Mouse (Mus musculus) cerebellum, adult 11-12 months (tissue): Measurements from ENCODE around the gene Sgk1.
A peak's percentile ranks its signal among the peaks of the same experiment; 100 is the strongest.

Source experiments
- DNase-seq: peaks from one replicate; pipeline ENCODE4 v3.0.0; 2022

Gene Sgk1

DNA sequence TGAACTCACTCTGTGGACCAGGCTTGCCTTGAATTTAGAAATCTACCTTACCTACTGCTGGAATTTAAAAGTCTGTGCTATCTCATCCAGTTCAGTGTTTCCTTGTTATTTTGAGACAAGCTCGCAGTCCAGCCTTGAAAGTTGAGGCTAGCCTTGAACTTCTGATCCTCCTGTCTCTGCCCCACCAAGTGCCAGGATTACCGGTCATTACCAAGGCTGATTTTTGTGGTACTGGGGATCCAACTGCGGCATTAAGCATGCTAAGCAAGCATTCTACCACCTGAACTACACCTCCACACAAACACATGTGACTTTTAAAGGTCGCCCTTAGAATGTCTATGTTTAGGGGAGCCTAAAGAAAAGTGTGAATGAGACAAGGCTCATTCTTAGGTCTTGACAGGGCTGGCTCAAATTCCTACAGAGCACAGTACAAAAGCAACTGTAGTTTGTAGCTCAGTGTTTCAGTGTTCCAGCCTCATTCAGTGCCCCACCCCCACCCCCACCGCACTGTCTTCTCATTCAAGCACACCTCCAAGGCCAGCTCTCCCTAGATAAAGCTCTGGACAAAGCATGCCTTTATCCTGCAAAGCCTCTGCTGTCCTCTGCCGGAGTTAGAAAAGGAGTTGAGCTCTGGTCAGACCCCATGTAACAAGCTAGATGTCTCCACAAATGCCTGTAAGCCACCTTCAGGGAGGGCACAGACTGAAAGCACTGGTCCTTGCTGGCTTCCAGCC lies 36.2 kb downstream of the Sgk1 start:
- no peak for DNase-seq

DNA sequence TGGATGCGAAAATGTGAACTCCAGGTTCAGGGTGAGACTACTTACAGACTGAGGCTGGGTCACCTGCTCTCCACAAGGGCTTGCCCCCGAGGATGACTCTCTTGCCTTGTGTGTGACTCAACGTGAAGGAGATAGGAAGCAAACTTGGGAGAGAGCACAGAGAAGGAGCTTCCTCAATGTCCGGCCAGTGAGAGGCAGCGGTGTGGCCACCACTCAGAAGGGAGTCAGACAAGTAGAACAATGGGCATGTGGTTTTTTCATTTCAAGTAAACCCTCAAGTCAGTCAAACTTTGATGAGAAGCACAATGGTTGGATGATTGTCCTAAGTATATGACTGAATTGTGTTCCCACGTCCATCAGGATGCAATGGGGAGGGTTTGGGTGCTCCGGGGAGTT lies 36.8 kb downstream of the Sgk1 start:
- DNase-seq = no peak

DNA sequence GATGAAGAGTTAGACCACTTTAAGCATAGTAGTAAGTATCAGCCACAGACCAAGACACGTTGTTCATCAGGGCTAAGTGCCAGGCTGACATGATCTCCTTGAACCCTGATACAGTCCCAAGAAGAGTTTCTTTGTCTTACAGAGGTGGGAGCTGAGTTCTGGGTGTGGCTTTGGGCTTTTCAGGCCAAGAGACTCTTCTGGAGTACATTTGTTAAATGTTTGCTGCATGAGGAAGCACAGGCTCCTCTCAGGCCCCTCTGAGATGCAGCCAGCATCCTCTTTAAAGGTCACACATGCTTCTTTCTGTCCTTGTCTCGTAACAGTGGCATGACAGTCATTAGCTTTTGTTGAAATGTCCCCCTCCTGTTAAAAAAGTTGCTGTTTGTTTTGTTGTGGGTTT lies 38.6 kb downstream of the Sgk1 start:
- DNase-seq = no peak

DNA sequence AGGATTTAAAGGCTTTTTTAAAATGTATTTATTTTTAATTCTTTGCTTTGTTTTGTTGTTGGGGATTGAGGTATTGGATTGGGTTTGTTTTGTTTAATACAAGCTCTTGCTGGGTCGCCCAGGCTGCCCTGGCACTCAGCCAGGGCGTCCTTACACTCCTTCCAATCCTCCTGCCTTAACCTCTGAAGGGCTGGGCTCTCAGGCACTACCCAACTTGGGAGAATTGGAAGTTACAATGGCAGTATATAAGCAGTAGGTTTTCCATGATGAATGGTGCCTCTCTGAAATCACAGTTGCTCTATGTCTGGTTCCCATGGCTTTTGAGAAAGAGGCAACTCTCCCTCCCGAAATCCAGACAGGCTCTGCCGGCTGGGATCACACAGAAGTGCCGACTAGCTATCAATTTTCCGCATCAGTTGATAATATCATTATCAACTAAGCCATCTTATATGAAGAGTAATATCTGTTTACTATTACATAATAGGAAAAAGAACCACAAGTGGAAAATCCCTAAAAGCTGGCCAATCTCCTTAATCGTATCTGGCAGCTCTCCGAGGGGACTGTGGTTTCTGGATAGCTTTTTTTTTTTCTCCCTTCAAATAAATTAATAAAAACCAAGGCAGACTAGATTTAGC lies 40.8 kb downstream of the Sgk1 start:
- peak; percentile 44 for DNase-seq

DNA sequence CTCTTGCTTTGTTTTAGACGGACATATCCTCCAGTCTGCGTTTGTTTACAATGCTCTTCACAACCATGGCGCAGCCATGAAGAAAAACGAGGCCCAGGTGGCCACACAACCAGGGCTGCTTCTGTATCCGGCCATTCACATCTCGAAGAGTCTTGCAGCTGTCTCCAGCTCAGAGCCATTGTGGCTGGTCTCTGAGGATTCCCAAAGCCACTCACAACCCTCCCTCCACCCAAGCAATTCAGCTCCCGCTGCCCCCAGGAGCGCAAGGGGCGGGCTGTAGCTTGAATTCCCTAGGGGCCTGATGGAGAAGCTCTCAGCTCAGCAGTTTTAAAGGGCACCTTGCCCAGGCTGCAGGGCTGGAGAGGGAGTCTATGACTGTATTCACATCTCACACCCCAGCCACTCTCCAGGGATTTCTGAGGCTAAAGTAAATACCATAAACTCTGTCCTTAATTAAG lies 41.5 kb downstream of the Sgk1 start:
- DNase-seq = peak; percentile 36

DNA sequence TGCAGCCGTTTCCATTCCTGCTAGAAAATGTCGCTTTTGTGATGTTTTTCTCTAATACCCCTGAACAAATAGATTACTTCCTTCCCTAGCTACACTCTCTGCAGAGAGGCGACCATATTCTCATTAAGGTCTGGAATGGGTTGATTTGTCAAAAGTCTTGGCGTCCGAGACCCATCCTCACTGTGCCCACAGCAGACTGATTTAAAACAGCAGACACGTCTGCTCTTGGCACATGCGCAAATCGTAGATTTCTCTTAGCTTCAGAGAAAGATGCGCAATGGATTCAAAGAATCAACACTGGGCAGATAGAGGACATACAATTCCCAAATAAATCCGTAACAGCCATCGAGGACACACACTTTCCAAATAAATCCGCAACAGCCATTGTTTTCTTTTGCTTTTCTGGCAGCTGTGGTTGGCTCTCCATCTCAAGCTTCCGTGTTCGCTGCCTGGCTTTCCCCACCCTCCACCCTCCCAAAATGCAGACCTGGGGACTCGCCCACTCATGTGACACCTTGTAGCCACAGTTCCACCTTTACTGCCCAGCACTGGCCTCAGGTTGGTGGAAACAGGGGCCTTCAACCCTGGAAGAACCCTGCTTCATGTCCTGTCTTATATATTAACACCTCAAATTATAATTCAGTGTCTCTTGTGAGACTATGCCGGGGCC lies 42.2 kb downstream of the Sgk1 start:
- no peak for DNase-seq

DNA sequence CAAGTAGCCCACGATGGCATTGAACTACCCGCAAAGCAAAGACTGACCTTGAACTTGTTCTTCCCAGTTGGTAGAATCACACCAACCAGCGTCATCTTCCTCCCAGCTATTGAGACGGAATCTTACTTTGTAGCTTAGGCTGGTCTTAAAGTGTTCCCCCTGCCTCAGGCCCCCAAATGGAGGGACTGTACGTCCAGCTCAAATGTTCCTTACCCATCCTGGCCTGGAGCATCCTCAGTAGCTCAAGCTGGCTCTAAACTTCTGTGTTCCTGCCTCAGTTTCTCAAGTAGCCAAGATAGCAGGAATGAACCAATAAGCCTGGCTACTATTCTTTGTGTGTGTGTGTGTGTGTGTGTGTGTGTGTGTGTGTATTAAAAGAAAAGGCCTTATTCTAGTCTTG lies 45.0 kb downstream of the Sgk1 start:
- no peak for DNase-seq

DNA sequence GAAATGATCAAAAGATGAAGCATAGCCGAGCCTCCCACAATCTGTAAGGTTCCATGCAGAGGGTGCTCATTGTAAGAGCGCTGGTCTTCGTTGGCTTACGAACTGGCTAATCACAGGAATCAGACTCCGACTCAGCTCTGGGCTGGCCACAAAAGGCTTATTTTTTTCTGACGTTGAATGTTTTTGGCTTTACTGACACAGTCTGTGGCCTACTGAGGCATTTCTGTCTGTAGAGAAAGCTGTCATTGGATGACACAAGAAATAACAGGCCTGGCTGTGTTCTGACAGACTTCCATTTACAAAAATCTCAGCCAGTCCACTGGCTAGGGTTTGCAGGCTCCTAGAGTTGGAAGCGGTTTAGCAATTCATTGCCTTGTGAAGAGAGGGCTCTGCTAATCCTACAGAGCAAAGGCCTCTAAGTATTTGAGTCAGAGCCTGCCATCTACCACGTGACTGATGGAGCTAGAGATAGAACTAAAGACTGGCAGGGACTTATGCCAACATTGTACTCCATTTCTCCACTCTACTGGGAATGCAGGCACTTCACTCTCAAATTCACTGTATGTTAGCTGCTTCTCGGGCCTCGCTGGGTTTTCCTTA lies 48.9 kb downstream of the Sgk1 start:
- DNase-seq = no peak

DNA sequence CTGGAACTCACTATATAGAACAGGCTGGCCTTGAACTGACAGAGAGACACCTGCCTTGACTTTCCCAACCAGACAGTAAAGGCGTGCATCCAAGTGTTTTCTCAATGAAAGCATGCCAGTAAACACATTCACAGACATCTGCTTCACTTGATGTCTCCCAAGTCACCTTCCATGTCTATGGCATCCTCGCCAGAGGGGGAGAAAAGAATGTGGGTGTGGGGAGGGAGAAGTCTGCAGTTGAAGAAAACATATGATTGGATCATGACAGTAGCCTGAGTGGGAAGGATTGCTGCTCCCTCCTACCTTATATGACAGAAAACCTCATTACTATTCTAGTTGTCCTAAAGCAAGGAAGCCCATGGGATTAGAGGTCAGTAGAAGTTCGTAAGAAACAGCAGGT lies 50.8 kb downstream of the Sgk1 start:
- no peak for DNase-seq

DNA sequence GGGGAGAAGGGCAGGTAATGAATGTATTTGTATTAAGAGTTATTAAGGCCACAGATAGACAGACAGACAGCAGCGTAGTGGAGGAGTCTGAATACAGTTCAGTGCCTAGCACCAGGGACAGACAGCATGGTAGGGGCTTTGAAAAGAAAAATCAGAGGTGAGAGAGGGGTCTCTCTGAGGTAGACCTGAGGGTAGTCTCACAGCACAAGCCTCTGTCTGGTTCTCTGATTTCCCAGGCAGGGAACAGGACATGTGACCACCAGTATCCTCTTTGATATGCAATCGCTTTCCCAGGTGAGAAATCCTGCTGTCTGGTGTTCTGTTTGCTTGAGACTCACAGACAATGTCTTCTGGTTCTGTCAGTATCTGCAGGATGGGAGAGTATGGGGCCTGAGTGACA lies 52.8 kb downstream of the Sgk1 start:
- no peak for DNase-seq

DNA sequence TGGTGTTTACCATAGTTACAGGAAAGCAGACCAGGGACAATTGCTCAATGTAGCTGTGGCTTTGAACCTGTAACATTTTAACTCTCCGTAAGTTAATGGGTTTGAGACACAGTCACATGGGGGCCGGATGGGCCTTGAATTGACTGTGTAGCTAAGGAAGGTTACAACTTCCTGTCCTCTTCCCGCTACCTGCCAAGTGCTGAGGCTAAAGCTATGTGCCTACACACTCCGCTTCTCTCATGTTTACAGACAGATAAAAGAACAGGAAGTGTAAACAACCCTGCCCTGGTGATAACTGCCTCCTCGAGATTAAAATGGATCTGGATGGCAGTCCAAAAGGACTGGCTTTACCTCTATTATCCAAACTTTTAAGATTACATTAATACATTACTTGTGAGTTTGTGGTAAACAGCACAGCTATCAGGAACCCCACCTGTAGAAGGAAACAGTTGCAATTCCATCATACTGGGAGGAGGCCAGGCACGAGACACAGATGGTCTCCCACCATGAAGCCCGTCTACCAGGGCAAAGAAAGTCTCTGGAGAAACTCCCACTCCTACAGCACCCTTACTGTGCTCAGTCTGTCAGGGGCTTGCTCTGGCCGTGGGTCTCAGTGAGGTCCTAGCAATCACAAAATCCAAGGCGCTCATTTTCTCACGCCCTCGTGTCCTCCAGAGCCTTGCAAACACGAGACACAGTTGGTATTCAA lies 54.7 kb downstream of the Sgk1 start:
- DNase-seq = peak; percentile 51

DNA sequence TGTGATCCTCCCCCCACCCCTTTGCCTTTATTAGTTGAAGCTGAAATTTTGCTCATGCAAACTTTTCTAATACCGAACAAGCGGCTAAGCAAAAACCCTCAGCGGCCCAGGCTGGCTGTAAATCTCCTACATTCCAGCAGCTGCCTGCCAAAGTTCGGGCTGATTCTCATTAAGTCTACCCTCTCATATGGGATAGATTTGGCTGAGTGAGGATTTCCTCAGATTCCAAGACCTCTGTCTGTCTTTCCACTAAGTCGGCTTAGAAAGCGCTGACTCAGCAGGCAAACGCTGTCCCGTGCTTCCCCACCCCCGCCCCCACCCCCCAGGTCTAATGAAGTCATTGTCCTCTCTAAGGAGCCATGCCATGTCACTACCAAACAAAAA lies 55.2 kb downstream of the Sgk1 start:
- DNase-seq = no peak

DNA sequence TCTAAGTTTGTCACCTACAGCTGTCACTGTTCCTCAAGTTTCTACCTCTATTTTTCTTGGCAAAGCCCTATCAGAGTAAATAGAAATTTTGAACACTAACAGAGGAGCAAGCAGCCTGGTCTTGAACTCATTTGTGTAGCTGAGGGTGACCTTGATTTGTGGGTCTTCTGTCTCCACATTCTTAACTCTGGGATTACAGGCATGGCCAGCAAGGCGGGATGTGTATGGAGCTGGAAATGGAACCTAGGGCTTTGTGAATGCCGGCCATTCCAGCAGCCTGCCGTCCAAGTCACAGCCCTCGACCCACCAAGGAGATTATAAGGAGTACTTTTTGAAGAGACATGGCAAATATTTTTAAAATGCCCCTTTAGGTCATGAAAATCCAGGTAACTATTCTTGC lies 56.2 kb downstream of the Sgk1 start:
- DNase-seq = no peak

DNA sequence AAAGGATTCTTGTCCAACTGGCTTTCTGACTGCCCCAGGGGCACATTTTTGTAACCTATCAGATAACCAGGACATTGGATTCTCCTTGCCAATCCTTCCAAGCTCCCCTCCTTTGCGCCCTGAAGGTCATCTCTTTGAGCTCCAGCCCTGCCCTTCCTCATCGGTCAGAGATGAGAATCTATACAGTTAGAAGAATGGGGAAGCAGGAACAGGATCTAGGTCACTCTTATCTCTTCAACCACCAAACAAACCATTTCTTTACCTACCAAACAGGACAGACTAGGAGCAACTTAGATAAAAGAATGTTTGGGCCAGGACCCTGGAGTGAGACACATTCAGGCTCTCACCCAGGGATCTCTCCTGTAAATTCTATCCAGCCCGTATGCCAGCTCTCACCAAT lies 59.3 kb downstream of the Sgk1 start:
- no peak for DNase-seq

DNA sequence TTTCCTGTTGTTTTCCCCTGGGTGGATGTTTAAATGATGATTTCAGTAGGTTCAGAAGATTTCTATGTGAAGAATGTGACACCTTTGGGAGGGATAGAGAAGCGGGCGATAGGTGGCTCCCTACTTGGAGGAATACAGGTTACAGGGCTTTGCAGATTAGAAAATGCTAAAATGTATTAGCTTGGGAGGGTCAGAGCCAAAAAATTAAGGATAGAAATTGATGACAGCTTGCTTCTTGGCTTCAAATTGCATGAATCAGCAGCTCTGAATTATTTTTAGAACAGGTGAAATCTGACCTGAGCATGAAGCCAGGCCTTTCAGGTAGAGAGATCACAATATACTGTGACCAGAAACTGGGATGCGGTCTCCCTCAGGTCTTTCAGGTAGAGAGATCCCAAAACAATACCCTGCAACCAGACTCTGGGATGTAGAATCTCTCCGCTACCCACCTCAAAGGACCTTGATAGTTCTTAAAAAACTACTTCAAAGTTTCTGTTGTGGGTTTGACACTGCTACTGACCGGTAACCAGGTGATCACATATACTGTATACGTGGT lies 61.2 kb downstream of the Sgk1 start:
- no peak for DNase-seq

DNA sequence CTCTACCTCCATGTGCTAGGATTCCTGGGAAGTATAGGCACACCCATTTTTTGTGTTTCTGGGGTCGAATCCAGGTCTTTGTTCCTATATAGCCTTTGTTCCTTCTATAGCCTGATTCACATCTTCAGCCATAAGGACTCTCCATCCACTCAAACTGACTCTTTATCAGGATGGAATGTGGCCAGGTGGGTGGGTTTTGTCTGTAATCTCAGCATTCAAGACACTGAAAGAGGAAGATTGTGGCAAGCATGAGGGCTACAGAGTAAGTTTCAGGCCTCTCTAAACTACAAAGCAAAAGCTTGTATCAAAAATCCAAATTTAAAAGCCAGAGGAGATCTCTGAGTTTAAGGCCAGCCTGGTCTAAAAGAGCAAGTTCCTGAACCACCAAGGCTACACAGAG lies 63.2 kb downstream of the Sgk1 start:
- DNase-seq = no peak

DNA sequence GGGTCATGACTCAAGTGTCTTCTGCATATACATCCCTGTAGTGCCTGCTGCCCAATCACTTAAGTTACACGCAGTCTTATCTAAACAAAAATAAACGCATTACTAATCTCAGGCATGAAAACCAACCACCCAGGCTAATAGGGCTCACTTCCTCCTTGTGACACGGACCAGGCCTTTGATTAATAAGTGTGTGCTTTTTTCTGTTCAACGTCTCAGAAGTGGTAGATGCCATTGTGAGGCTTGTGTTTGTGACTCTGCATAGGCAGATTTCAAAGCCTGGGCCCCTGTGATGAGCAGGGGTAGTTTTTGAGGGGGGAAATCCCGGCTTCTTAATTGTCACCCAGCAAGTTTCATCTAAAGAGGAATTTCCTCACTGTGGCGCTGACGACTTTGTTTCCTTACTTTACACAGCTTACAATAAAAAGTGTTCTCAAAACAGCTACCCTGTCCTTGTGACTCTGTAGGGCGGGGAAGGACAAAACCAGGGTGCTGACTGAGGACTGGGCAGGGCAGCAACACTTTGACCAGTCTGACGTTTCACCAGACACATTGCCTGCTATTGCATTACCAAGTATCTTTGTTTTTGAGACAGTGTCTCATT lies 64.9 kb downstream of the Sgk1 start:
- DNase-seq = no peak

DNA sequence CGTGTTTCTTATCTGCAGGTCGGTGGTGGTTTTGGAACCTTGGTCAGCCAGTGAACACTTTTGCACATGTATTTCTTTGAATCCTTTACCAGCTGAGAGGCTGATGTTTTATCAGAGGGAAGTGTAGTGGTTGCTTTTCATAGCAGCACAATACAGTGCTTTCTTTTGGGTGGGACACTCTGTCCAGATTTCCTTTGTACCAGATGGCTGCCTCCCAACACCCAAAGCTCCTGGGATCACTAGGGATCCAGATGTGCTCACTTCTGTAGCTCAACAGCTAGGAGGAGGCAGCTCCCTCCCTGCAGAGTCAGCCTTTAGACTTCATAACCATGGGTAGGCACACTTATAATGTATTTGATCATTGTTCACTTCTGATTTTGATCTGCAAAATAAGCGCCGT lies 70.5 kb downstream of the Sgk1 start:
- no peak for DNase-seq

DNA sequence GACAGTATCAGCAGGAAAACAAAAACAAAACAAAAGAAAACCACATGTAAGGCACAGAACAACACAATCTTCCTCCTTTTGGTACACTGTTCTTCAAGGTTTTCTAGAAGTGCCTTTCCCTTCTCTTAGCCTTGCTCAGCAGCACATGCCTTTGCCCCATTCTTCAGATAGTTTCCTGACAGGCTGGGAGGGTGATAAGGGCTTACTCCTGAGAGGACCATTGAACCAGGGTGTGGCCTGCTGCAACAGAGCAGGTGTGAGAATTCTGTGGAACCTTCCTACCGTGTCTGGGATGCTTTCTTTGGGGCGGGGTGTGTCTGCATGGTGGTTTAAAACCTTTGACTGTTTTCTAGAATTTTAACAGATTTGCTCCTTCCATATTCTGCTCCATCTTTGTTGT lies 79.1 kb downstream of the Sgk1 start:
- no peak for DNase-seq

DNA sequence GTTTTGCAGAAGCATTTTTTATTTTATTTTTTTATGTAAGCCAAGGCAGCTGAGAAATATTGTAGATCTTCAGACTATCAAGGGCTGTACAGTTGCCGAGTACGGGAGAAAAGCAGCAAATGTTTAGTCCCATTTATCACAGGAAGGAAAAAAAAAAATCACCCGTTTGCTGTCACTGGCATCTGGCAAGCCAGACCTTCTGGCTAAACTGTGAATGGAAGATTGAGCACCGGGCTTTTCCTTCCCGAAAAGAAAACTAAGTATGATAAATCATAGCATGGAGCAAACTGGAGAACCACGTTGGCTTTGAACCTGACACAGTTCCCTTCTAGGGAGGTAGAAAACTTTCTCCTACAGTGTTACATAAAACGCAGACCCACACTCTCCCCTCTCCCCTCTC lies 81.0 kb downstream of the Sgk1 start:
- no peak for DNase-seq

DNA sequence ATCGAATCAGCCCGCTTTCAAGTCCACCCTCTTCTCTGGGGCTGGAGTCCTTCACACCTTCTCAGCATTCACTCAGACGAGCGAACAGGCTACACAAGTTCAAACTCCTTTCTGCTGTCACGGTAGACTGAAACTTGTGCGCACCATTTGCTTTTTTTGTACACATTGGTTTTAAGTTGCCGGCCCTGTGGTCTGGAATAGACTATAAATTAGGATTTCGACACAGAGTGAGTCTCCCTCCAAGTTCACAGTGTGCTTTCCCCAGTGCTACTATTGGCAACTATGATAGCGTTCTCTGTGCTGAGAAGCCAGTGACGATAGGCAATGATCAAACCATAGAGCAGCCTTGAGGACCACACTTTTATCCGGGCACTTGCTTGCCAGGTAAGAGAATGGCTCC lies 91.7 kb downstream of the Sgk1 start:
- no peak for DNase-seq

DNA sequence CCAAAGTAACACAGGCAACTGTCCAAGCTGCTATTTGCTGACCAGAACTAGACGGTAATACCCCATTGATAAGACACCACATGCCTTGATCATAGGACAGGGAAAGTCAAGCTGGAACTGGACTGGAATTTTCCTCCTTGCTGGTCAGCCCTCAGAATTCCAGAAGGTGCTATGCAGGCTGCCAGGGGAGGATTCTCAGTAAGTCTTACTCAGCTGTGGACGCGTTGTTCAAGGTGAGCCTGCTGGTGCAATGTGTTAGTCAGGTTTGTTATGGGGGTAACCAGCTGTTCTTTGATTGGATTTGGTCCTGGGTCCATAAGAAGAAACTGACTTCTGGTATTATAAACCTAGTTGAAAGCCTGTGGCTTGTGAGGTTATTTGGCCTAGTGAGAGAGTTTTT lies 92.8 kb downstream of the Sgk1 start:
- DNase-seq = no peak

DNA sequence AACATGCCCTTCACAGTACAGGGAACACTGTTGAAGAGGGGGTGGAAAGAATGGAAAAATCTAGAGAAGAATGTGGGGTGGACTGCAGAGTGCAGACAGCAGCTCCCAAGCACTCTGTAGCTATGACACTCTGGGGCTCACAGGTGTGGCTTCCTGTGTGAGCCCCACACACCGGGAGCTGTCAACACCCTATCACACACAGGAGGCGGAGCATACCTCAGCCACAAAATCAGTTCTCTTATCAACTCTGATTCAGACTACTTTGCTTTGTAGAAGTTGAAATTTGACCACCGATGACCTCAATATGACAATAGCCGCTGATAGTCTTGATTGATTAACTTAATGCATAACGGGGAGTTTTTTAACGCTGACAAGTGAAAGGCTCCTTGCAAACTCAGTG lies 93.4 kb downstream of the Sgk1 start:
- no peak for DNase-seq
